Mouse (Mus musculus): ENCODE measurements at regions not wholly inside any gene's neighbourhood (a gene's known extent, or its start where the extent isn't known, plus 50 kb on each side); places are given as distances from the start of the nearest gene placed in this dataset.

- DNase-seq = no peak
Measured at GRCm38 (mm10) chr13:53704104-53704503, 231.2 kb upstream of the Msx2 start.

- no peak for DNase-seq
Measured at GRCm38 (mm10) chr13:53700236-53700635, 227.4 kb upstream of the Msx2 start.

GRCm38 (mm10) chr13:53697954-53698353, 225.1 kb upstream of the Msx2 start:
- no peak for DNase-seq

- DNase-seq = no peak
Measured at GRCm38 (mm10) chr13:53695385-53695784, 222.5 kb upstream of the Msx2 start.

- no peak for DNase-seq
Measured at GRCm38 (mm10) chr13:53688934-53689333, 216.1 kb upstream of the Msx2 start.

GRCm38 (mm10) chr13:53688489-53688888, 215.6 kb upstream of the Msx2 start:
- DNase-seq = peak; percentile 38

- DNase-seq = no peak
Measured at GRCm38 (mm10) chr13:53684498-53684897, 211.6 kb upstream of the Msx2 start.

- DNase-seq = no peak
Measured at GRCm38 (mm10) chr13:53677187-53677586, 204.3 kb upstream of the Msx2 start.

- no peak for DNase-seq
Measured at GRCm38 (mm10) chr13:53670361-53670760, 197.5 kb upstream of the Msx2 start.

- DNase-seq = no peak
Measured at GRCm38 (mm10) chr13:53667518-53667917, 194.6 kb upstream of the Msx2 start.

- DNase-seq = no peak
Measured at GRCm38 (mm10) chr13:53665592-53665991, 192.7 kb upstream of the Msx2 start.

- DNase-seq = no peak
Measured at GRCm38 (mm10) chr13:53664631-53665230, 191.9 kb upstream of the Msx2 start.

GRCm38 (mm10) chr13:53652826-53653225, 180.0 kb upstream of the Msx2 start:
- no peak for DNase-seq

- no peak for DNase-seq
Measured at GRCm38 (mm10) chr13:53648353-53648752, 175.5 kb upstream of the Msx2 start.

GRCm38 (mm10) chr13:53642557-53642956, 169.7 kb upstream of the Msx2 start:
- no peak for DNase-seq

GRCm38 (mm10) chr13:53639584-53639983, 166.7 kb upstream of the Msx2 start:
- no peak for DNase-seq

GRCm38 (mm10) chr13:53639115-53639514, 166.2 kb upstream of the Msx2 start:
- DNase-seq = no peak

- DNase-seq = no peak
Measured at GRCm38 (mm10) chr13:53636011-53636410, 163.1 kb upstream of the Msx2 start.

- no peak for DNase-seq
Measured at GRCm38 (mm10) chr13:53634637-53635203, 161.8 kb upstream of the Msx2 start.

- no peak for DNase-seq
Measured at GRCm38 (mm10) chr13:53598050-53598449, 125.2 kb upstream of the Msx2 start.

GRCm38 (mm10) chr13:53596871-53597800, 124.3 kb upstream of the Msx2 start:
- DNase-seq = no peak

GRCm38 (mm10) chr13:53592755-53593154, 119.9 kb upstream of the Msx2 start:
- no peak for DNase-seq

GRCm38 (mm10) chr13:53586771-53587170, 113.9 kb upstream of the Msx2 start:
- no peak for DNase-seq

All from adrenal gland, adult 8-10 months (tissue).